Mouse (Mus musculus) stomach, postnatal 0 days (tissue): ENCODE results near the gene Btbd9.

Experiments
- CTCF ChIP-seq: IDR thresholded peaks from 2 replicates; pipeline ENCODE4 v1.5.1; 2016; ENCODE audit warnings: antibody characterized with exemption, low read depth, mild to moderate bottlenecking, moderate library complexity
- EP300 ChIP-seq: optimal IDR thresholded peaks from 2 replicates; pipeline ENCODE3; 2016; ENCODE audit warnings: antibody characterized with exemption

GRCm38 (mm10) chr17:30406002-30406401, 170.3 kb downstream of the Btbd9 start:
- TF ChIP-seq CTCF, result peak; percentile 63
- TF ChIP-seq EP300, result no peak
